Mouse (Mus musculus) urinary bladder, postnatal 25 days (tissue): ENCODE measurements at regions not wholly inside any gene's neighbourhood (a gene's known extent, or its start where the extent isn't known, plus 50 kb on each side); places are given as distances from the start of the nearest gene placed in this dataset.

Source experiments
- DNase-seq: peaks from one replicate; pipeline ENCODE4 v3.0.0; 2022; ENCODE audit warnings: low spot score

- DNase-seq, result no peak
Measured at GRCm38 (mm10) chr13:28571716-28572115, 314.4 kb downstream of the Gm11361 start.

DNA sequence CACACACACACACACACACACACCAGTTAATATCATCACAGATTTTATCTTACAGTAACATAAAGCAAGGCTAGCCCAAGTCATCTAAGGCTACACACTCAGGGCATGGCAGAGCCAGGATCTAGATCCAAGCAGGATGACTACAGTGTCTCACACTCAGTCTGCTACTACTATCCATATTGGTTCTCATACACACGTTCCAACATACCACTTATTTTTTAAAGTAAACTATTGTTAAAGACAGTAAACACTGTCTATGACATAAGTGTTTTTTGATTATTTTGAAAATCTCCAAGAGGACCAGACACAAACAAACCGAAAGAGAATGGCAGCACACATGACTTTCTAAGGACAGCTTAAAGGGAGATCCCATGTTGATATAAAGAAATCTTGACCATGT lies 306.3 kb downstream of the Gm11361 start:
- no peak for DNase-seq

DNA sequence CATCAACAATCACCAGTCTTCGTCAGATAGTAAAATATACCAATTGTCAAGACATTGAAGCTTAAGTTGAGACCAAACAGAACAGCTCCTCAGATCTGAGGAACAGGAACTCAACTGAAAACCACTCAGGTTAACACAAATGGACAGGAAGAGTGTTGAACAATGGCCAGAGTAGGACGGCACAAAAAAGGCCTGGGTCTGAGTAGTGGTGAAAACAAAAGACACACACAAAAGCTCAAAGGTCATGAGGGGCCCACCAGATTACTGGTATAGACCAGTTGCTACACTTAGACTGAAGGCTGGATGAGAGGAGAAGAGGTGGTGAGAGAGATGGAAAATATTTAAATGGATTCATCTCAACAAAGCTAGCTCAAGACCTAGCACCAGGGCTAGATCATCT lies 302.8 kb downstream of the Gm11361 start:
- DNase-seq, result no peak

DNA sequence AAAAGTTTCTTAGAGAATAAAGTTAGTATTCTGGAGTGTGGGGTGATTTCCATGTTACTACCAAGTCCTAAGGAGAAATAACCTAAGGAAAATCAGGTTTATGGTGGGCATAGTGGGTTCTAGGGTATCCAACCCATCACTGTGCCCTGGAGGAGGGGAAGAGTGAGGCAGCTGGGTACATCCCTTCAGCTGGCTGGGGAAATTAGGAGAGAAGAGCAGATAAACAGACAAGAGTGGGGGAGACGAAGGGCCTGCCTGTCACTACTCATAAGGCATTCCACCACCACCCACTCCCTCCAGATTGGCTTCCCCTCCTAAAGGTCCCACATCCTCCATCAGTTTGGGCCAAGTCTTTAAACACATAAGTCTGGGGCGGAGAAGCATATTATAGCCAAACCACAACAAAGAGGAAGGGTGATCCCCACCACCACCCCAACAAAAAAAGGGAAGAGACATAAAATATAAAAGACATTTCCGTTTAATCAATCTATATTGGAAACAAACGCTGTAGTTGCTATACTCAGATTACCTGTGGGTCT lies 299.8 kb downstream of the Gm11361 start:
- DNase-seq, result no peak

- no peak for DNase-seq
Measured at GRCm38 (mm10) chr13:28556385-28556938, 299.1 kb downstream of the Gm11361 start.

DNA sequence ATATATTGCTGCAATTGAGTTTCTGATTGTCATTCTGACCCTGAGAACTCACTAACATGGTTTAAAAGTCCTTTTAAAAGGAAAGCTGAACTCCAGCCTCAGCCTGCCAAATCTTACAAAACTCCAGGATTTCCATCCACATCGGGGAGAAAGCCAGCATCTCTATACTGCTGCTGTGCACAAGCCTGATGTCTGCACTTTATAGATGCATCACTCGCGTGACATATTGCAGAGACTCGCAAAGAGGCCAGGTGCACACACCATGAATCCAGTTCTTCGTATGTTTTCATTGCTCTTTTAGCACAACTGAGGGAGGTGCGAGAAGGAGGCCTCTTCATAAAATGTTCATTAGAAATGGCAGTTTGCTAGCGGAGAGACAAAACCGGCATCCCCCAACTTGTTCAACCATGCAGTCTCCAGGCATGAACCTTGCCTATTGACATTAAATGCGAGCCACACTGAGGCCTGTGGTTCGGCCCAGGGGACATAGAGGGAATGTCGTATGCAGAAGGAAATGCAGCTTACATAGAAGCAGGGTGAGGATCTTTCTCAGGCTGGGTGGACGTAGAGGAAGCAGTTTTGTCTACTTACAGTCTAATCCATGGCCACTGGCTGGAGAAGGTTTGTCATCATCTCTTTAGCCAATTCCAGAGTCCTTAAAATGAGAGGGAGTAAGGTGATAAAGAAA lies 297.0 kb downstream of the Gm11361 start:
- DNase-seq, result no peak

DNA sequence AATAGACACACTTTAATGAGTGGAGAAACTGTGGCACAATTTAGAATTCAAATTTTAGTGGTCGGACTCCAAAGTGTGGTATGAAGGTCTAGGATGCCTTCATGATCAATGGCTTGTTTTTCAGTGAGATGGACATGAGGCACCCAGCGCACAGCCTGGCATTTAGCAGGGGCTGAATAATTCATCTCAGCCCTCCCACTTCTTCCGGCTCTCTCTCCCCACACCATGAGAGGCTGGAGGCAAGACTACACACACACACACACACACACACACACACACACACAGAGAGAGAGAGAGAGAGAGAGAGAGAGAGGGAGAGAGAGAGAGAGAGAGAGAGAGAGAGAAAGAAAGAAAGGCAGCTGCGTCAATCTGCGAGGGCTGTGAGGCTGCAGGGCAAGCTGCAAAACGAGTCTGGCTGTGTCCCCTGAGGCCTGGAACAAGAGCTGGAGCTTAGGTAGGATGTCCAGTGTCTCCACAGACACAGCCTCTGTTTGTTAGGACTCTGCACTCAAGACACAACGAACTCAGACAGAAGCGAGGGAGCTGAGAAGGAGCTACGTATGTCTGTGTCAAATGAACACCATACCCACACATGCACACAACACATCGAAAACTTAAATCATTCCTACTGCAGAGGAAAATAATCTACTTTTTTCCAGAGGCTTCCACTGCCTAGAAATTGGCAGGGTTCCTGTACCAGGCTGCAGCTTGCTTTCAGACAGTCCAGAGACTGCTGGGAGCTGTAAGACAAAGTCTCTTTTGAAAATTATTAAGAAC lies 295.8 kb downstream of the Gm11361 start:
- DNase-seq, result no peak

DNA sequence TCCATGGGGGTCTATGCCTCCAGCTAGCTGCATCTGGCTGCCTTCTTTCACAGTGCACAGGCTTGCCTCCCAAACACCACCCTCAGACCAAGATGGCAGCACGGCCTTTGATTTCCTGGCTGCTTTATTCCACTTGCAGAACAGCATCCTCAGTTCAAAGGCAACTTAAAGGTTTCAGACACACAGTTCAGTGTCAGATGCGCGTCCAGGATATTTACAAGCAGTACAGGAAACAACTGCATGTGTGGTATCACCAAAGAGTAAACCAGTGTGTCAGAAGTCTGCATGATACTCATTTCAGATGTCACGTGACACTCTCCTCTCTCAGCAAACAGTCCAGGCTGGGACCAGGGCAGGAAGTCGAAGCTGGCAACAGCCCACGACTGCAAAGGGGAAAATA lies 294.2 kb downstream of the Gm11361 start:
- no peak for DNase-seq

DNA sequence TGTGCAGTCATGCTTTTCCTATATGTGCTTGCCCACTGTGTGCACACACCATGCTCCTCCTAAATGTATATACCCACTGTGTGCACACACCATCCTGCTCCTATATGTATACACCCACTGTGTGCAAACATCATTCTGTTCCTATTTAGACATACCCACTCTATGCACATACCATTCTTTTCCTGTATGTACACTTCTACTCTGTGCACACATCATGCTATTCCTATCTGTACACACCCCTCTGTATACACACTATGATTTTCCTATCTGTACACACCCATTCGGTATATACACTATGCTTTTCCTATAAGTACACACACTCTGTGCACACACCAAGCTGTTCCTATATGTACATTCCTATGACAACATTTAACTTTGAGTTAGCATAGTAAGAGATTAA lies 288.5 kb downstream of the Gm11361 start:
- no peak for DNase-seq

DNA sequence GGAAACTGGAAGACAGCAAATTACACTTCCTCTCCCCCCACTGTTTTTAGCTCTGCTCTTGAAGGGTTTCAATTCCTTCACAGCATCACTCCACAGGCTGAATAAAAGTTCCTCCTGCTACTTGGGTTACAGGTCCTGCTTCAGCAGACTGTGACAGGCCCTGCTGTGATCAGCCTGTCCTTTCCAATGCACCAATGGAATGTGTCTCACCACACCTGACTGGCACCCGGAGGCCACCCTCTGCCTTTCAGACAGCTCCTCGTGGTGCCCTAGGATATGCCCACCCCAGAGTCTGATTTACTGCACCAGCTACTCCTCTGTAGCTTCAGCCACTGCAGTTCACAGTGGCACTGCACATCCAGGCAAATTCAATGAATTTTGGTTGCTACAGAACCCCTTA lies 288.0 kb downstream of the Gm11361 start:
- DNase-seq, result no peak

GRCm38 (mm10) chr13:28544819-28545180 lies 287.5 kb downstream of the Gm11361 start:
- no peak for DNase-seq

GRCm38 (mm10) chr13:28544003-28544818 lies 286.9 kb downstream of the Gm11361 start:
- peak; percentile 21 for DNase-seq

DNA sequence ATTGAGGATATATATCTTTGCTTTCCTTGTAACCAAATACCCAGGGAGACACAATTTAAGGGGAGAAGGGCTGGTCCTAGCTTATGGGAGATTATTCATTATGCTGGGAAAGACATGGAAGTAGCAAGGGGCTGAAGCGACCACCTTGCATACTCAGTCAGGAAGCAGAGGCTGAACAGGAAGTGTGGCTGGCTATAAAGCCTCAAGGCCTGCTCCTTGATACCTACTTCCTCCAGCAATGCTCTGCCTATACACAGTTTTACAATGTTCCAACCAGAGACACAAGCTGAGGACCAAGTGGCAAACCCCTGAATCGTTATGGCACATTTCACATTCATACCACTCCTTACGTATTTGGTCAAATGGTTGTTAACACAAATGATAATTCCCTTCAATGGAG lies 284.3 kb downstream of the Gm11361 start:
- DNase-seq, result no peak

- no peak for DNase-seq
Measured at GRCm38 (mm10) chr13:28533080-28533479, 275.8 kb downstream of the Gm11361 start.

DNA sequence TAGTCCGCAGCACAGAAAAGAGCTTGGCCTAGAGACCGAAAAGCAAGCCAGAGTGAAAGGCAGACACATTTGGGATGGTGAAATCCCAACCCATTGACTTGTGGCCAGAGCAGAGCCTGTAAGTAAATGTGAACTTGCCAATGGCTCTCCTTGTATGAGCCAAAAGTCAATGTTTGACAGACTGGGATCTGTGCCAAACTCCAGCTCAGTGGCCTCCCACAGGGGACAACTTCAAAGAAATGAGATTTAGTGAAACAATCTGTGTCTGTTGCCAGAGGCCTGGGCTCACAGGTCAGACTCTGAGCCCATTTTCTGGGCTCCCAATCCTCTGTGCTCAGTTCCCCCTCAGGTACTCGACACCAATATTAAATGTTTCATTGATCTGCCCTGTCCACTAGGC lies 274.9 kb downstream of the Gm11361 start:
- DNase-seq, result no peak

DNA sequence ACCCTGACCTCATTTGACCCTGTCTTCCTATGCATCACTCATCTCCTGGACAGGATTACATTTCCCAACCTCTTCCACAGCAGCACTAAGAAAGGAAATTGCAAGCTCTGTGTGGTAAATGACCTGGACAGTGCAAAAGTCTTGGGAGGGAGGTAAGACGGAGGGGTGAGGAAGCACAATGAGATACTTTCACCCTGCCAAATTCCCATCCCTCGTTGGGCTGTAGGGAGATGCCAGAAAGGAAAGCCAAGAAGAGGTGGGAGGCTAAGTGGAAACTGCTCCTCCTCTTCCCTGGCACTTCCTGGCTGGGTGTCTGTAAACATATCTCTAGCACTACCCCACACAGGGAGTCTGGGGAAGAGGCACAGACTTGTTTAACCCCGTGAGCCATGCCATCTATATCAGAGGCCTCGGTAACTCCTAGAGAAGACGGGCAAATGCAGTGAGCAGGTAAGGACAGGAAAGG lies 274.2 kb downstream of the Gm11361 start:
- no peak for DNase-seq

- DNase-seq, result no peak
Measured at GRCm38 (mm10) chr13:28530947-28531346, 273.6 kb downstream of the Gm11361 start.

GRCm38 (mm10) chr13:28528898-28529511 lies 271.7 kb downstream of the Gm11361 start:
- DNase-seq, result no peak

- no peak for DNase-seq
Measured at GRCm38 (mm10) chr13:28526299-28526698, 269.0 kb downstream of the Gm11361 start.

DNA sequence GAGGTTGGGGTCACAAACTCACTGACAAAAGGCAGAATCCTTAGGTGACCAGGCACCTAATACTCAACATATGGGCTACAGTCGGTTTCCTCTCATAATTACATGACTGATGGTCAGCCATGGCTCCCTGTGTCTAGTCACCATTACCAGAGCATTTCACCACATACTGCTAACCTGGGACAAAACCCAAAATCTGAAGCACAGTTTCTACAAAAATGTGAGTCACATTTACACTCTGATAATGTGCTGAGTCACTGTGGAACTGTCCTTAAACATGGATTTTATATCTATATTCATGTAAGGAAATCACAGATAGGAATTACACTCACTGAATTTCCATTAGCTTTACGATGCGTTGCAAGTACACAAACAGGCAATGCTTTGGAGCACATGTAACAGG lies 267.1 kb downstream of the Gm11361 start:
- no peak for DNase-seq

DNA sequence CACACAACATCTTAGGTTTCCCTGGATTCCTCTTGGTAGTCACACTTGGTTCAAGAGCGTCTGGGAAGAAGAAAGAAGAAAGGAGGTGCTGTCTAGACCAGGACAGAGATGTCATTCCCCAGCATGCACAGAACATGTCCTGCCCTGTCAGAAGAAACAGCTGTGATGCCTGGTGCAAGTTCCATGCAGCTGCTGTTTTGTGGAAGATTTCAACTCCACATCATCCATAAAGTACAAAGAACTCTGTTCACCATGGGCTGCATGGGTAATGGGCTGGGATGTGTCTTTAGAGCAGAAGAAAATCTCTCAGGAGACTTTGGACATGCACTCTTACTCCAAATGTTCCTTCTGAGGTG lies 262.8 kb downstream of the Gm11361 start:
- no peak for DNase-seq
